Comparison of ENCODE assay signal across 12 mouse cellular contexts in the genomic region with DNA sequence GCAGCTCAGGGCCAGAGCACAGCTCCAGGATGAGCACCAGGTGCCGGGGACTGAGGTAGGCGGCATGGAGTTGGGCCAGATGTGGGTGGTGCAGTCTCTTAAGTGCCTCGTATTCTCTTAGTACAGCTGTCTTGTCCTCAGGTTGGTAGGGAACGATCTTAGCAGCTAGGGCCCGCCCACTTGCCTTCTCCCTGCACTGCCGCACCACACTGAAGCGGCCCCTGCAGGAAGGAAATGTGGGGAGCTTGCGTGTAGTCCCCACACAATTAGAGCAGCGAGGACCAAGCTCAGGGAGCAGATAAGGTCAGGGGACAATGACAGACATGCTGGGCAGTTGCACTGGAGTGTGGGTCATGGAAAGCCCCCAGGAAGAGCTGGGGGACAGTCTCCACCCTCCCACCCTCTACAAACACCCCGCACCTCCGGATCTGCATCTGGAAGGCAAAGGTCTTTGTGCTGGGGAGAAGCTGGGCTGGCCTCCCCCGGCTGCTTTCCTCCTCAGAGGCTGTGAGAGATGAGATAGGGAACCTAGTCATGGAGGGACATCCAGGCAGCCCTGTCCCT. TPM values are rescaled to one million over a fixed set of nuclear protein-coding genes. Genes with fewer than 3 reads are reported as not detected.
DNase-seq lines count a peak whose midpoint lies in the region; ATAC-seq and TF ChIP-seq lines count a peak whose summit lies in the region.
"Had no signal": no experiment of that assay in that cellular context is flagged by ENCODE, and none has a peak within 500 bp of the region (broad histone marks: within the 10 kb centered on the region; RNA-seq: fewer than 3 reads in every experiment).

No protein-coding gene starts in this region.

- no peaks in the 10 kb centered on the region for H3K9me3 ChIP-seq in intestine, postnatal 0 days (ENCODE audit: control insufficient read depth)
- no peaks in the 10 kb centered on the region for H3K9me3 ChIP-seq in intestine, embryonic 15.5 days
- H3K9me3 ChIP-seq in midbrain, embryonic 13.5 days, result no peaks in the 10 kb centered on the region

- H3K4me1 ChIP-seq in intestine, postnatal 0 days (replicated peaks; ENCODE audit: control insufficient read depth, insufficient read depth, low read length), result no peaks in the 10 kb centered on the region
- H3K4me1 ChIP-seq in intestine, embryonic 15.5 days (replicated peaks), result no peaks in the 10 kb centered on the region; the same call in 1 of the 2 replicates
- H3K4me1 ChIP-seq in midbrain, embryonic 13.5 days (replicated peaks), result peaks cover 10% of the 10 kb centered on the region

- TF ChIP-seq CTCF in intestine, postnatal 0 days (IDR thresholded peaks at IDR 0.05; ENCODE audit: low read depth), result peak; percentile 32; the same call in 1 of the 2 replicates

- peak; percentile 54 to 56 for DNase-seq in B cell, adult 2 months
- DNase-seq in naive thymus-derived CD4-positive, alpha-beta T cell, adult 2 months (ENCODE audit: low read depth), result peak; percentile 63
- no peak for DNase-seq in ovary, postnatal 36 days (ENCODE audit: low spot score)
- no peak for DNase-seq in urinary bladder, postnatal 14 days (ENCODE audit: low spot score)
- DNase-seq: adrenal gland, postnatal 10 days; cerebellum, postnatal 10 days; kidney, adult 11 months had no signal

- 56% methylated on average over 12 of the region's 12 CpGs for WGBS in intestine, postnatal 0 days
- 44% methylated on average over 12 of the region's 12 CpGs for WGBS in intestine, embryonic 15.5 days
- 61% methylated on average over 12 of the region's 12 CpGs for WGBS in midbrain, embryonic 13.5 days

- H3K9ac ChIP-seq in intestine, postnatal 0 days (ENCODE audit: low read depth, low read length), result no peak overlapping the region
- H3K9ac ChIP-seq in intestine, embryonic 15.5 days, result no peak overlapping the region
- no peak overlapping the region for H3K9ac ChIP-seq in midbrain, embryonic 13.5 days (replicated peaks)

- no peak overlapping the region for H3K4me3 ChIP-seq in intestine, postnatal 0 days (ENCODE audit: low read depth, low read length)
- H3K4me3 ChIP-seq in intestine, embryonic 15.5 days (replicated peaks), result no peak overlapping the region
- H3K4me3 ChIP-seq in midbrain, embryonic 13.5 days (replicated peaks), result no peak overlapping the region
- H3K4me3 ChIP-seq: myocyte had no signal

- no peaks in the 10 kb centered on the region for H3K36me3 ChIP-seq in intestine, postnatal 0 days (ENCODE audit: control insufficient read depth, insufficient read depth)
- H3K36me3 ChIP-seq in intestine, embryonic 15.5 days, result no peaks in the 10 kb centered on the region
- H3K36me3 ChIP-seq in midbrain, embryonic 13.5 days, result peaks cover 6% of the 10 kb centered on the region

- no peak overlapping the region for H3K4me2 ChIP-seq in intestine, postnatal 0 days (replicated peaks; ENCODE audit: low read depth)
- H3K4me2 ChIP-seq in intestine, embryonic 15.5 days (replicated peaks), result no peak overlapping the region
- H3K4me2 ChIP-seq in midbrain, embryonic 13.5 days (replicated peaks), result no peak overlapping the region

- ATAC-seq in intestine, postnatal 0 days, result no peak
- no peak for ATAC-seq in intestine, embryonic 15.5 days
- peak; percentile 79 for ATAC-seq in common myeloid progenitor, adult 5-6 weeks (replicated peaks; ENCODE audit: low read depth, poor library complexity, severe bottlenecking)
- no peak for ATAC-seq in midbrain, embryonic 13.5 days

- peaks cover 3% of the 10 kb centered on the region; the same call in 1 of the 2 replicates for H3K27me3 ChIP-seq in intestine, postnatal 0 days (replicated peaks; ENCODE audit: control insufficient read depth, insufficient read depth, low read length)
- 0 out of 2 replicates have a peak, but pooled peaks cover 5% of the 10 kb centered on the region for H3K27me3 ChIP-seq in intestine, embryonic 15.5 days (replicated peaks)
- peaks cover 30% of the 10 kb centered on the region for H3K27me3 ChIP-seq in midbrain, embryonic 13.5 days

- no peak overlapping the region for H3K27ac ChIP-seq in intestine, postnatal 0 days (ENCODE audit: low read depth, low read length)
- H3K27ac ChIP-seq in intestine, embryonic 15.5 days, result no peak overlapping the region
- no peak overlapping the region for H3K27ac ChIP-seq in midbrain, embryonic 13.5 days

RNA-seq across cellular contexts. Expression of gene Trim11, which starts 18.0 kb away (rescaled TPM):
- 8.9 and 9.7 TPM in 2 replicates for polyA plus RNA-seq in intestine, postnatal 0 days (2015; fragmentation: Nextera tagmentation; extraction: Ambion mirVana)
- polyA plus RNA-seq in intestine, embryonic 15.5 days (2015; fragmentation: Nextera tagmentation; extraction: Ambion mirVana), result 16.0 and 17.0 TPM in 2 replicates
- 14.8 and 16.9 TPM in 2 replicates for total RNA-seq in common myeloid progenitor, adult 5-6 weeks (2017)
- polyA plus RNA-seq in midbrain, embryonic 13.5 days (2015; fragmentation: Nextera tagmentation; extraction: Ambion mirVana), result 18.7 and 21.9 TPM in 2 replicates

RNA-seq across cellular contexts. Expression of gene Hist3h2a, which starts 41.4 kb away (rescaled TPM):
- 15.8 and 16.7 TPM in 2 replicates for polyA plus RNA-seq in intestine, postnatal 0 days (2015; fragmentation: Nextera tagmentation; extraction: Ambion mirVana)
- 27.2 and 28.3 TPM in 2 replicates for polyA plus RNA-seq in intestine, embryonic 15.5 days (2015; fragmentation: Nextera tagmentation; extraction: Ambion mirVana)
- 215 and 229 TPM in 2 replicates for total RNA-seq in common myeloid progenitor, adult 5-6 weeks (2017)
- 149 and 155 TPM in 2 replicates for polyA plus RNA-seq in midbrain, embryonic 13.5 days (2015; fragmentation: Nextera tagmentation; extraction: Ambion mirVana)

RNA-seq across cellular contexts. Expression of gene Trim17, which starts 41.4 kb away (rescaled TPM):
- 0.08 and 0.12 TPM in 2 replicates for polyA plus RNA-seq in intestine, postnatal 0 days (2015; fragmentation: Nextera tagmentation; extraction: Ambion mirVana)
- polyA plus RNA-seq in intestine, embryonic 15.5 days (2015; fragmentation: Nextera tagmentation; extraction: Ambion mirVana), result 0.16 and 0.35 TPM in 2 replicates
- total RNA-seq in common myeloid progenitor, adult 5-6 weeks (2017), result not detected in 2 replicates
- 1.1 and 1.3 TPM in 2 replicates for polyA plus RNA-seq in midbrain, embryonic 13.5 days (2015; fragmentation: Nextera tagmentation; extraction: Ambion mirVana)

RNA-seq across cellular contexts. Expression of gene Hist3h2ba, which starts 47.2 kb away (rescaled TPM):
- 6.9 and 7.8 TPM in 2 replicates for polyA plus RNA-seq in intestine, postnatal 0 days (2015; fragmentation: Nextera tagmentation; extraction: Ambion mirVana)
- 39.9 and 40.0 TPM in 2 replicates for polyA plus RNA-seq in intestine, embryonic 15.5 days (2015; fragmentation: Nextera tagmentation; extraction: Ambion mirVana)
- total RNA-seq in common myeloid progenitor, adult 5-6 weeks (2017), result 12.7 and 17.8 TPM in 2 replicates
- polyA plus RNA-seq in midbrain, embryonic 13.5 days (2015; fragmentation: Nextera tagmentation; extraction: Ambion mirVana), result 383 and 402 TPM in 2 replicates

RNA-seq across cellular contexts. Expression of gene Rnf187, which starts 57.2 kb away (rescaled TPM):
- 113 and 117 TPM in 2 replicates for polyA plus RNA-seq in intestine, postnatal 0 days (2015; fragmentation: Nextera tagmentation; extraction: Ambion mirVana)
- polyA plus RNA-seq in intestine, embryonic 15.5 days (2015; fragmentation: Nextera tagmentation; extraction: Ambion mirVana), result 201 and 207 TPM in 2 replicates
- total RNA-seq in common myeloid progenitor, adult 5-6 weeks (2017), result 88.5 and 107 TPM in 2 replicates
- 453 and 491 TPM in 2 replicates for polyA plus RNA-seq in midbrain, embryonic 13.5 days (2015; fragmentation: Nextera tagmentation; extraction: Ambion mirVana)

Comparison
In these comparisons a context has a peak if more than half of its experiments do, and no peak if none do; other contexts are left out.
1. DNase-seq: peak in B cell, adult 2 months (2 of 2) and naive thymus-derived CD4-positive, alpha-beta T cell, adult 2 months (single experiment); none in ovary, postnatal 36 days (single experiment) and urinary bladder, postnatal 14 days (single experiment).